Mouse (Mus musculus) ES-E14 (cell line): ENCODE results near the gene Hfe. TPM values are rescaled to one million over a fixed set of nuclear protein-coding genes. Genes with fewer than 3 reads are reported as not detected.

ENCODE experiments used
- DNase-seq: peaks from one replicate; pipeline ENCODE4 v3.0.0-alpha.2; 2013; ENCODE audit warnings: low read depth, low spot score
- H3K27ac ChIP-seq: 2 replicates; pipeline ENCODE4 v1.5.1; 2012; ENCODE audit warnings: low read depth, mild to moderate bottlenecking, low read length, moderate library complexity, mixed read lengths; ENCODE audit not compliant: poor library complexity, insufficient read depth, severe bottlenecking
- H3K36me3 ChIP-seq: 2 replicates; pipeline ENCODE4 v1.6.1; 2012; ENCODE audit warnings: mild to moderate bottlenecking, low read length, moderate library complexity, mixed read lengths; ENCODE audit not compliant: control insufficient read depth, poor library complexity, insufficient read depth, severe bottlenecking
- H3K4me1 ChIP-seq, 2 experiments: fragments of 150-350 bp in 1 of 2; sonication (generic) in 1 of 2; 2 replicates each; pipeline ENCODE4 v1.6.1; 2012; ENCODE audit warnings: low read length in 2 of 2, mild to moderate bottlenecking in 1 of 2, mixed read lengths in 1 of 2; ENCODE audit not compliant: control insufficient read depth in 2 of 2, insufficient read depth in 2 of 2, poor library complexity in 1 of 2
- H3K4me3 ChIP-seq, 2 experiments: fragments of 150-350 bp in 1 of 2; sonication (generic) in 1 of 2; 2 replicates each; pipeline ENCODE4 v1.5.1; 2012; ENCODE audit warnings: low read length in 2 of 2, low read depth in 1 of 2, mild to moderate bottlenecking in 1 of 2, mixed read lengths in 1 of 2; ENCODE audit not compliant: insufficient read depth in 1 of 2, poor library complexity in 1 of 2, severe bottlenecking in 1 of 2
- H3K9ac ChIP-seq: 2 replicates; pipeline ENCODE4 v1.6.1; 2012; ENCODE audit warnings: low read depth, mild to moderate bottlenecking, low read length, mixed read lengths; ENCODE audit not compliant: poor library complexity, insufficient read depth, severe bottlenecking
- H3K9me3 ChIP-seq: fragments of 150-350 bp; sonication (generic); 2 replicates; pipeline ENCODE4 v1.6.1; 2012; ENCODE audit warnings: low read depth, mild to moderate bottlenecking, low read length; ENCODE audit not compliant: control insufficient read depth, insufficient read depth
- CHD2 ChIP-seq: IDR thresholded peaks from 2 replicates; pipeline ENCODE4 v1.6.1; 2014; ENCODE audit warnings: mild to moderate bottlenecking, low read depth, low read length, inconsistent platforms
- HCFC1 ChIP-seq: IDR thresholded peaks from 2 replicates; pipeline ENCODE4 v1.6.1; 2012; ENCODE audit warnings: low read length, inconsistent platforms, borderline replicate concordance; ENCODE audit not compliant: insufficient read depth
- MAFK ChIP-seq: IDR thresholded peaks from 2 replicates; pipeline ENCODE4 v1.6.1; 2014; ENCODE audit warnings: mild to moderate bottlenecking, low read depth, low read length, inconsistent platforms; ENCODE audit not compliant: insufficient read depth
- ZC3H11A ChIP-seq: IDR thresholded peaks from 2 replicates; pipeline ENCODE4 v1.6.1; 2012; ENCODE audit warnings: low read depth, mild to moderate bottlenecking, inconsistent platforms, low read length, borderline replicate concordance
- ZNF384 ChIP-seq: IDR thresholded peaks from 2 replicates; pipeline ENCODE4 v1.6.1; 2012; ENCODE audit warnings: low read depth, low read length, inconsistent platforms
- in situ Hi-C, 2 experiments: fragments of 600-800 bp; cut with MboI; formaldehyde crosslinking; loops; one replicate each; pipeline ENCODE4 v1.15.1; 2025; ENCODE audit warnings: low sequenced_read_pairs in 2 of 2, inconsistent platforms in 1 of 2; ENCODE audit not compliant: unreplicated experiment in 2 of 2
- total RNA-seq: library from RNA; depleted of rRNA; stranded (reverse); fragments of 300-350 nt; gene quantifications from 2 replicates; pipeline ENCODE4 v1.2.3, GENCODE M21; 2012

Hfe gene
- total RNA-seq, 1 experiment: 1.5 TPM

- DNase-seq: no peak
- peak within 1 kb of the TSS; percentile 18; the same call in 1 of the 2 replicates for H3K9ac ChIP-seq
- no peaks in the 10 kb centered on the region; the same call in 1 of the 2 replicates for H3K9me3 ChIP-seq
- no peak for TF ChIP-seq ZNF384
- TF ChIP-seq HCFC1: no peak
- TF ChIP-seq MAFK: no peak
- TF ChIP-seq CHD2: no peak
- no peak for TF ChIP-seq ZC3H11A
- peaks cover 0 to 6% of the 10 kb centered on the region in 2 experiments; a peak in 2 of 4 replicates for H3K4me1 ChIP-seq
- 0 out of 4 replicates have a peak within 1 kb of the TSS, but pooled peaks of 1 of the 2 experiments have one; percentile 4 for H3K4me3 ChIP-seq
- no peak within 1 kb of the TSS for H3K27ac ChIP-seq
- in situ Hi-C loops: loop anchor here in 1 of 2 experiments (25.0 kb wide), 1 partner anchor 1658 kb away; the partner anchor contains the start of genes Hist1h2ag, Hist1h2ah, Hist1h2bj and Hist1h2bk
- no peaks in the 10 kb centered on the region for H3K36me3 ChIP-seq
Observed at GRCm38 (mm10) chr13:23695514-23695913, 15.1 kb downstream of the Hfe start, which contains the start of gene Hist1h1t. TSS of gene Hist1h1t (plus strand) at chr13:23695814.

- Histone ChIP-seq H3K36me3 (no peaks in the 10 kb centered on the region), H3K9me3 (no peaks in the 10 kb centered on the region; the same call in 1 of the 2 replicates), H3K27ac (no peak overlapping the region), H3K4me3 (no peak overlapping the region), H3K9ac (no peak overlapping the region), H3K4me1 (peaks cover 0 to 6% of the 10 kb centered on the region in 2 experiments; a peak in 2 of 4 replicates)
- no peak for DNase-seq
- in situ Hi-C loops: loop anchor here (5.0 to 25.0 kb wide), 2 partner anchors 47 to 1658 kb away; partner anchors contain the start of genes Hist1h2ag (in 1 of the 2), Hist1h2ah (in 1 of the 2), Hist1h2bj (in 1 of the 2) and Hist1h2bk (in 1 of the 2)
- no peak for TF ChIP-seq CHD2
- no peak for TF ChIP-seq ZNF384
- TF ChIP-seq MAFK: no peak
- TF ChIP-seq HCFC1: no peak
- no peak for TF ChIP-seq ZC3H11A
Observed at GRCm38 (mm10) chr13:23694956-23695355, 15.7 kb downstream of the Hfe start.

GRCm38 (mm10) chr13:23693856-23694440 is 16.7 kb downstream of the Hfe start:
- Histone ChIP-seq H3K4me1 (peaks cover 0 to 6% of the 10 kb centered on the region in 2 experiments; a peak in 2 of 4 replicates), H3K9me3 (no peaks in the 10 kb centered on the region; the same call in 1 of the 2 replicates), H3K36me3 (no peaks in the 10 kb centered on the region), H3K27ac (no peak overlapping the region), H3K9ac (no peak overlapping the region), H3K4me3 (no peak overlapping the region)
- TF ChIP-seq HCFC1 (no peak), ZC3H11A (no peak)
- in situ Hi-C loops: loop anchor here (5.0 to 25.0 kb wide), 2 partner anchors 48 to 1657 kb away; partner anchors contain the start of genes Hist1h2ag (in 1 of the 2), Hist1h2ah (in 1 of the 2), Hist1h2bj (in 1 of the 2) and Hist1h2bk (in 1 of the 2)
- no peak for DNase-seq

- Histone ChIP-seq H3K27ac (no peak overlapping the region), H3K9me3 (no peaks in the 10 kb centered on the region; the same call in 1 of the 2 replicates), H3K4me1 (no peaks in the 10 kb centered on the region; a peak in 1 of 4 replicates), H3K36me3 (no peaks in the 10 kb centered on the region), H3K4me3 (no peak overlapping the region), H3K9ac (no peak overlapping the region)
- no peak for TF ChIP-seq ZNF384
- no peak for TF ChIP-seq CHD2
- TF ChIP-seq MAFK: no peak
- no peak for TF ChIP-seq ZC3H11A
- TF ChIP-seq HCFC1: no peak
- no peak for DNase-seq
- in situ Hi-C loops: loop anchor here in 1 of 2 experiments (25.0 kb wide), 1 partner anchor 1652 kb away; the partner anchor contains the start of genes Hist1h2ag, Hist1h2ah, Hist1h2bj and Hist1h2bk
Observed at GRCm38 (mm10) chr13:23689459-23689858, 21.2 kb downstream of the Hfe start.
